Mouse (Mus musculus) kidney, postnatal 10 days (tissue): ENCODE results near the gene Copb1.
A peak's percentile ranks its signal among the peaks of the same experiment; 100 is the strongest.

Source experiments
- DNase-seq: peaks from one replicate; pipeline ENCODE4 v3.0.0; 2021; ENCODE audit warnings: mixed read lengths

Gene Copb1

DNA sequence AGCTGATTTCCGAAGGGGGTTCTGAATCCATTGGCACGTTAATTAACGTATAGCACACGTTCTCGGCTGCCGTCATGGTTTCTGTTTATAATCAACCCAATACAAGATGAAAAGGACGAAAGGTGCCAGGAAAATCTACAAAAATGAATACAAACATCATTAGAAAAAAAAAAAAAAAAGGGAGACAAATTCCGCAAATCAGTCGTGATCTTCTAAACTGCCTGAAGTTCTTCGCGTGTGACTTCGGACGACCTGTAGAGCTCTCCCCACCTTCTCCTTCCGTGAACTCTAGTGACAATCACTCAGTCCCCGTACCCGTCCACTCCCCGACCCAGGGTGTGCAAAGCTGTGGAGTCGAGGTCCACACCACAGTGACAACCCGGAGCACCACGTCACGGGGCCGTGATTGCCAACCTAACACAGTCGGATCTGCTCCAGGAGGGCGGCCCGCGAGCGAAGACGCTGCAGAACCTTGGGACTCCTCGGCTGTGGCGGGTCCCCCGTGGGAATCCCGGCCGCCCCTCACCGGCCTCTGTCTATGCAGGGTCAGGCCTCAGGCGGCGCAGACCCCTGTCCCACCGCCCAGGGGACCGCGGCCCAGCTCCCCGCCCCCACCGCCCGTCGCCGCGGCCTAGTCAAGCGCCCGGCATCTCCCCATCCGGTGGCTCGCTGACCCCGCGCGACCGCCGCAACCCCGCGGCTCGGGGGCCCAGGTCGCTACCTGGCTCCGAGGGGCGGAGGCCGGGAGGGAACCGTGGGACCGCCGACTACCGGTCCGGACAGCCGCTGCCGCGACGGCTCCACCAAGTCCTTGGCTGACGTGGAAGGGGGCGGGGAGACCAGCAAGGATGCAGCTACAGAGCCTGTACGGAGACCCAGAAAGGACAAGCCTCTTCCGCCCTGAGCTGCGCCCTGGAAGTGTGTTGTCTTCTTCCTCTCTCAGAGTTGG, at the start of gene Copb1:
Copb1 (minus strand) TSS at position 827 of the 949 bp plus-strand sequence.
- peak; percentile 96 for DNase-seq

DNA sequence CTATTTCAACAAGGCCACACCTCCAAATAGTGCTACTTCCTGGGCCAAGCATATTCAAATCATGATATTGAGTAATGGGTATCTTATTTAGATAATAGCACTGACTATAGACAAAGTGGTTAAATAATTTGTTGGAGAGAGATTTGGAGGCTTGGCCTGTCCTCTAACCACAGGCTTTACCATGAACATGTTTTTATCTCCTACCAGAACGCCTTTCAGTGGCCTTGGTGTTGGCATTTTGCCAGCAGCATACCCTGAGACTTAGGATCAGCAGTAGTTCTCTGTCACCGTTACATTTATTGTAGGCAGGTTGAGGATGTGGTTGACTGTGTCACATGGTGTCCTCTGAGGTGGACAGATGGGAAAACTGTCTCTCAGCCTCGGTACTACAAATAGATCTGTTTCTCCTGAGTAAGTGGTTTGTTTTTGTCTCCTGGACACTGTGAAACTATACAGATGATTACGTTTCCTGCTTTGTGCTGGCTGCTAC, 46.8 kb upstream of the Copb1 start:
- DNase-seq = no peak

DNA sequence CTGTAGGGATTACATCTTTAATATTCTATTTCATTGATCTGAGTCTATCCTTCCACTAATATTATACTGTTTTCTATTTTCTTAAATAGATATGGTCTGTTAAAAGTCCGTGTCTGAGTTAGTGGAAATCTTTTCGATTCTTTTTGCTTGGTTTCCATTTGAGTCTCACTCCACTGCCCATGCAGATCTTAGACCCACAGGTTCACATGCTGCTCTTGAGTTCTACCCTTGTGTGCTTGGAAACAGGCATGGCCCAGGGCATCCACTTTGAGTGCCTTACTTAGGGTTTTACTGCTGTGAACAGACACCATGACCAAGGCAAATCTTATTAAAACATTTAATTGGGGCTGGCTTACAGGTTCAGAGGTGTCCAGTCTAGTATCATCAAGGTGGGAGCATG, 46.3 kb upstream of the Copb1 start:
- no peak for DNase-seq

DNA sequence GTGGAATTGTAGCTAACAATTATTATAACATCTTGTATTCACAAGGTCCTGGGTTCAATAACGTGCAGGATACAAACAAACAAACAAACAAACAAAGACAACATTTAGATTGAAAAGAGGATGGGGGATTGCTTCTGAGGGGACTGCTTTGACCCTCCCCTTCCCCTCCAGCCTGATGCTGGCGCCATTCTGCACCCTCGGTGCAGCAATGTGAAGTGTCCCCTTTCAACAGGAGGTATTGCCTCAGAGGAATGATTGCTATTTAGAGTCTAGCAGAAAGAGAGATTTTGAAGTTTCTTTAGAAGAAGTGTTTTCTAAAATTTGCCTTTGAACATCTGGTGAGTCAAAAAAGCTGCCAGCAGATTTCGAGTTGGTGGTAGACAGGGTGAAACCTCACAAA, 44.7 kb upstream of the Copb1 start:
- DNase-seq = no peak

DNA sequence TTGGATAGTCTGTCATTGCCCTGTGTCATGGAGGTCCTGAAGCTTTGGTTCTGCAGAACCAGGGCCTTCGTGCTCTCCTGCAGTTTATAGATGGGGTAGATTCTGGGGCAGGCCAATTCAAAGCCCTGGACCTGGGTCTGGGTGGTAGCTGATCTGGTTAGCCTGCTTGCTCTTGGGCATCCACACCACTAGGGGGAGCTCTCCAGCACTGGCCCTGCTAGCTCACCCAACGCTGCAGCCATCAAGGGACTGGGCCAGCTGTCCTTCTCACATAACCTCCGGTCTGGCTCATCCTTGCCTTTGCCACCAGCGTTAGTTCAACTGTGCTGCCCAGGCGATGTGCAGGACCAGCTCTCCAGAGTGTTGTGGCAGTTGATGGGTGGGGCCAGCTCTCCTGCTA, 40.2 kb upstream of the Copb1 start:
- DNase-seq = no peak

DNA sequence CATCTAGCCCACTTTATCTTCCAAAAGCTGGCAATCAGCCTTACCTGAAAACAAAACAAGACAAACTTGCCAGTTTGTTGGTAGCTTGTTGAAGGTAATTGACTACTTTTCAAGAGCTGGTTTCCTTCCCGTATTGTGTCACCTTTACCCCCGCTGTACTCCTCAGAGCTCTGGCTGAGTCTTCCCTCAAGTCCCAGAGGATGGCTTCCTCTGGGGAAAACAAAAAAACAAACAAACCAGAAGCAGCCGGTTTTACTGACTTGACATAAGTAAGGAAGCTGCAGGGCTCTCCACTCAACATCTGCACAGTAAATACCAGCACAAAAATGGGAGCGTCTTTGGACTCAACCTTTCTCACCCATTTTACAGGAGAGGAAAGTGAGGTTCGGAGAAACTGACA, 39.4 kb upstream of the Copb1 start:
- no peak for DNase-seq

DNA sequence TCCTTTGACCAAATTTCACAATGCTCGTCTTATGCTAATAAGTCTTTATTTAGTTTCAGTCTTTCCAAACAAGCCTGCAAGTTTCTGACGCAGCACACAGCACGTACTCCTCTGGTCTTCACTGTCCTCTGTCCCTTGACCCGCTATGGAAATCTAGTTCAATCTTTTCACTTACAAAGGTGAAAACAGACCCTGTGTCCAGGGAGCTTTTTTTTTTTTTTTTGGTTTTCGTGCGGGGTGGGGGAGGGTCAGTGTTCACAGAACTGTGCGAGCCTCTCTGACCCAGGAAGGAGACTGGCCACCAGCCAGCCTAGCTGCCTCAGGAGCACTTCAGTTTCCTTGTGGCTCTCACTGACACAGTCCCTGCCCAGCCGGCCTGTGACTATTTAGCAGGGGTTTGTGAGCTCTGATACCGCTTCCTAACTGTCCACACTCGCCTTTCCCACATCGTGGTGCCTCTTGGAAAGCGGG, 38.0 kb upstream of the Copb1 start:
- peak; percentile 87 for DNase-seq

DNA sequence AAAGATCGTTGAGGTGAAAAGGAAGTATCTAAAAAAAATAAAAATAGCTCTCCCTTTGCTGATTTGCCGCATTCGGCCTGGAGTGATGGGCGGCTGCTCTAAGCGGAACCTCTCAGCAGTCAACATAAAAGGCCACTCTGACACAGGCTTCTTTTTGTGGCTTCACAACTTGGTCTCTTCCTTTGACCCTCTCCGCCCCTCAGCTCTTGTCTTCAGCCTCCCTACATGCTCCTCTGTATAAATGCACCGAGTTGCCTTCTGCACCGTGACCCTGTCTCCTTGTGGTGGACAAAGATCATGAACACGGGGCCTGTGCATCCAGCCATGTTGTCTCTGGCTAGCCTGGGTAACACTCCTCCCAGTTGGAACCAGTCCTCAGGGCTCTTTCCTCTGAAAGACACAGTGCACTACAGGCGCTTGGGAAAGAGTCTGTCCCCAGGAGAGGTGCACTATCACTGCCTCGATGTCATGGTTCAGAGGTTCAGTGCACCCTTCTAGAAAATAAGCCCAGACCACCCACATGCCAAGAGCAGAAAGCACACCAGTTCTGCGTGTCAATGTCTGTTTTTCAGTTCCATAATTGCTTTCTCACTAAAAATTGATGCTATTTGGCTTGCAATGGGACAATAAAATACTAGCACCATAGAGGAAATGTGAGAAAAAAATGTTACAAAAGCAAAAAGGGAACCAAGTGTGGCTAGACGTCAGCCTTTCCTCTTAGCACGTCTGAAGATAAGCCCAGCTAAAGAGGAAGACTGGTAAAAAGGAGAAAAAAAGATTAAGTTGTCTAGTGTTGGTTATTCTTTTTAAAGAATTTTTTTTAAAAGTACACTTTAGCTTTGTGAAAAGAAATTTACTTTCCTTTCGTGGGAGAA, 37.2 kb upstream of the Copb1 start:
- DNase-seq = peak; percentile 56

DNA sequence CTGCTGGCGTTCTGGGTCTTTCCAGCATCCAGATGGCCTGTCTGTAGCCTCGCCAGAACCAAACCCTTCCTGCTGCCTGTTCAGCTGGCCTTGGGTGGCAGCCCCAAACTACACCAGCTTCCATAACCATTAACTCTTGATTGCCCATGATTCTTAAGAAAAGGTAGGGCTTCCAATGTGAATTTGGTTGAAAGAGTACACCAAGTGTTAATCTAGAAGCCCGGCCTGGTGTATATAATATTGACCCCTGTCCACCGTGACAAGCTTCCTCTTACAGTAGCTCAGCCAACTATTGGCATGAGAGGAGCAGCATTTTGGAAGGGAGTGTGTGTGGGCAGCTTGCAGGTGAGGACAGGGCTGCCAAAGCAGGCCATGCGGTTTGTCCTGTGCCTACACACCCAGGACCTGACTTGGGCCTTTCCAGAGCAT, 35.6 kb upstream of the Copb1 start:
- DNase-seq = no peak

DNA sequence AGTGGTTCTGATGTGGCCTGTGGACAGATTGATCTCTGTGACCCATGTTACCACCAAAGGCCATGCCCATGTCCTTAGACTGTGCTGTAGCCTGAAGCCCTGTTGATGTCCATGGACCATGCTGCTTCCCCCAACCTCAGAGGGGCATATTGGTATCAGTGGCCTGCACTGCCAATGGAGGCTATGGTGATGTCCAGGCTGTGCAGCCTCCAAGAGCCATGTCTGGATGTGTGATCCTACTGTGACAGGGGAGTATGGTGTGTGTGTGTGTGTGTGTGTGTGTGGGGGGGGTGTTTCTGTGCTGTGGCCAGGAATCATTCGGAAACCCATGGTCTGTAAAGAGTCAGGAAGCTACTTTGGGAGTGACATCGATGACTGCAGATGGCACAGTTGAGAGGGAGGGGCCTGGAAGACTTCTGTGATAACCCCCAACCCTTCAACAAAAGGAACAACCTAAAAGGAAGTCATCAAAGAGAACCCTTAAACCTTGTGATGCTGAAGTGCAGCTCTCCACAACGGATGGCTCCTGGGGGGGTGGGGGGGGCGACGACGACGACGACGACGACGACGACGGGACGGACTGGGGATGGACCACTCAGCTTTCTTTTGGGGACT, 29.9 kb upstream of the Copb1 start:
- no peak for DNase-seq

DNA sequence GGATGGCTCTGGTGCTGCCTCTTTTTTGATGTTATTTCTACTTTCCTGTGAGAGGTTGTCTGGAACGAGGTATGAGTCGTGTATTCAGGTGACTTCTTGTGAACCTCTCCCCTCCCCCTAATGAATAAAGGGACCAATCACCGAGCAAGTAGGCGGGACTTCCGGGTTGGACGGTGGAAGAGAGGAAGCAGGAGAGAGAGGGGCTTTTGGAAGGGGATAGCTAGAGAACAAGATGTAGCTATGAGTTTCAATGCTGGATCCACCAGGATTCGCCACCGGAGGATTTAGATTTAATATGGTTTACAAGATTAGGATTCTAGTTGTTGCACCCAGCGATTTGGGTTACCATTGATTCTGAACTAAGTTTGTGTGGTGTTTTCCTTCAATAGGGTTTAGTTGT, 28.5 kb upstream of the Copb1 start:
- no peak for DNase-seq

DNA sequence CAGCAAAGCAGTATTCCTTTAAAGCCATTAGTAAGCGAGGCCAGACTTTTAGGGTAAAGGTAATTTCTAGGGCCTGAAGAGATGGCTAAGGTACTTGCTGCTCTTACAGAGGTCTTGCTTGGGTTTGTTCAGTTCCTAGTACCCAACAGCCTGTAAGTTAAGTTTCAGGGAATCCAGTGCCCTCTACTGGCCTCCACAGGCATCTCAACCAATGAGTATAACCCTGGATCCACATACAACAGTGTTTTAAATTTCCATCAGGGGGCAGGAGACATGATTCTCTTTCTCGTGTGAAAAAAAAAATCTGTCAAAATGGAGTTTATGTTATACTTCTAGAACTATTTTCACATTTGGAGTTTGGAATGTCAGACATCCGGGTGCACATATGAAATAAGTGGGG, 27.2 kb upstream of the Copb1 start:
- DNase-seq = peak; percentile 43

DNA sequence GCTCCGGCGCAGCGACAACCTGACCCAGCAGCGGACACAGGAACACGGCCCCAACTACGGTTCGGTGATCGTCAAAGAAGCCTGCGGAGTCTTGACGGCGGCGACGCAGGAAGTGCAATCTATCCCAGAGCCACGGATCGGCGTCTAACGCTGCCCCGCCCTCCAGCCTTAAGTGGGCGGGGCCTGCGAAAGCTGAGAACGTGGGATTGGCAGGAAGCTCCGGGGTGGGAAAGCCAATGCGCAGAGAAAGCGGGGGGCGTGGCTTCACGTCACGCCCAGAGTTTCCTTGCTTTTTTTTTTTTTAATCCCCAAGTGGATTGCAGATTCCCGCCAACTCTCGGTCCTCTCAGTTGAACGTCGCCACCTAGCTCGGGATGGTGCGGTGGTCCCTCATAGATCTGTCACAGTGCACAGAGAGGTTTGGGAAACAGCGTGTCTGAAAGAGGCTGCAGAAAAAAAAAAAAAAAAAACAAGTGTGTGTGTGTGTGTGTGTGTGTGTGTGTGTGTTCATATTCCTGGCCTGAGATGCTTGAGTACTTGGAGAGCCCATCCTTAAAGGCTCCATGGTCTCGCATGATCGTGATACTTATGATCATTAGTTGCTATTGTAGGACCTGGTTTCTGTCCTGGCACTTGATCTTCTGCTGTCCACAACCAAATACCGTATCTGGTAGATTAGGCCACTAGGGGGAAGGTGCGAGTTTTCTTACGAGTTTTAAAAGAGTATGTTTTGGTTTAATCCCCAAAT, 21.7 kb upstream of the Copb1 start, which contains the start of gene Psma1:
Psma1 (minus strand) TSS at position 114 of the 748 bp plus-strand sequence.
- DNase-seq = peak; percentile 98

DNA sequence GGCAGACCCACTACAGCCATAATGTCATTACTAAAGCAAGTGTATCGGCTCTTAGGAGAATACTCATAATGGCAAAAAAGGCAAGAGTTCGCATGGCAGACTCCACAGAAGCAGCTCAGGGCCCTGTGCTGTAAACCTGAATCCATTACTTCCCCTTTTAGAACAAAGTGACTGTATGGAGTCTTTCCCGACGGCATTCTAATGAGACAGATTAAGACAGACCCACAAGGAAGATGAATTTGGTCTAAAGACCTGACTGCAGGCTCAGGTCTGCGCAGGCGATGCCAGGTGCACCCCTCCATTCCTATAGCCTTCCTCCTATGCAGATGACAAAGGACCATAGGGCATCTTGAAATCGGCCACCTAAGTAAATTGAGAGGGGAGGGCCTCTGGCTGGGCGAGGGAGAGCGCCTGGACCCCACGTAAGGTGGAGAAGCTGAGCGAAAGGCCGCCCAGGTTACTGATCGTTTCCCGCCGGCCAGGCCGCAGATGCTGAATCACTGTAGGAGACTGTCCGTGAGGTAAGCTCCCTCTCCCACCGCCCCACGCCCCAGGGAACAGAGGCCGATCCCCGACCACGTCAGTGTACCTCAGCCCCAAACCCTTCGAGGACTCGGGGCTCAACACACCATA, 21.0 kb upstream of the Copb1 start:
- DNase-seq = no peak

DNA sequence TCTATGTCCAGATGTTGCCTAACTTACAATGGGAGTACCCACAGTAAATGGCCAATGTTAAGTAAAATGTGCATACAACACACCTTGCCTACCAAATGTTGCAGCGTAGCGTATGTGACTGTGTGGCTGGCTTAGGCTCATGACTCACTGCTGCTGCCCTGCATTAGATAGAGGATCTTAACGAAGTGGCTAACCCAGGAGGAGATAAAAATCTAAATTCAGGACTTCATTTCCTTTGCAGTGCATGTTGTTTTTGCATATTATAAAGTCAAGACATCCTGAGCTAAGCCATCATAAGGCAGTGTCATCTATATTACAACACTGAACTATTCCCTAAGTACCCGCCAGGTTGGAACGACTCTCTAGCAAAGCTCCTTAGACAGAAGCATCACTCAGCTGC, 13.9 kb upstream of the Copb1 start:
- DNase-seq = no peak

DNA sequence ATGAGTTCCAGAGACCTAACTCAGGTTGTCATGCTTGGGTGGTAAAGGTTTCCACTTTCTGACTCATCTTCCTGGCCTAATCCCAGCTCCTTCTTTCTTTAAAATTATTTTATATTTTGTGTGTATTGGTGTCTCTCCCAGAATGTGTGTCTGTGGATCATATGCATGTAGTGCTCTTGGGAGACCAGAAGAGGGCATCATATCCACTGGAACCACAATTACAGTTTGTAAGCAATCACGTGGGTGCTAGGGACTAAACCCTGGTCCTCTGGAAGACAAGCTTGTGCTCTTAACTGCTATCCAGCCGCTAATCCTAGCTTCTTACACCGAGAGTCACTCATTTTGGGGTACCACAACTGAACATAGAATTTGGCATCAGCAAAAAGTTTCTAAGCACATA, 2.8 kb downstream of the Copb1 start:
- DNase-seq = no peak

DNA sequence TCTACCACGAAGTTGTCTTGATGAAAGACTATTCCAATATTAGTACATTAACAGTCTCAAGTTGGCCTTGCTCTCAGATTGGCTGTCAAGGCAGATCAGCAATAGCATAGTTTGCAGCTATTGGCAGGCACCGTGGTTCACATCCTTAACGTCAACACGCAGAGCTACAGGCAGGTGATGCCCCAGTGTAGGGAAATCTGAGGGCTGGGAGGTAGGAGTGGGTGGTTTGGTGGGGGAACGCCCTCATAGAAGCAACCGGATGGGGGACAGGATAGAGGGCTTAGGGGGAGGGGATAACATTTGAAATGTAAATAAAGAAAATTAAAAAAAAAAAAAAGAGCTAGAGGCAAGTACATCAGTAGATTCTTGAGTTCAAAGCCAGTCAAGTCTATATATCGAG, 20.5 kb downstream of the Copb1 start:
- no peak for DNase-seq

DNA sequence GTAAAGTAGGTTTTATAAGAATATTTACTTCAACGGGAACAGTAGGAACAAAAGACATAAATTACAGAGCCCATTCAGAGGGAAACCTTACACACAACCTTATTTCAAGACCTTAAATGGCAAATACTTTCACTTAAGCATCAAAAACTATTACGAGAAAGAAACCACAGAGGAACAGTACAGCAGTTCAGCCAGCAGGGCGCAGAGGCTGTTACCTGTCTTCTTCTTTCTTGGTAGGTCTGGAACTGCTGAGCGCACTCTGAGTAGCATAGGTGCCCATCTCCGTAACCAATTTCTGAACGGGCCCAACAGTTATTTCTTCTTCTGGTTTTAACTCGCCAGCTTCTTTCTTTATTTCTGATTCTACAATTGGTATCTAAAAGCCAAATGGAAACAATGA, 21.5 kb downstream of the Copb1 start:
- no peak for DNase-seq

DNA sequence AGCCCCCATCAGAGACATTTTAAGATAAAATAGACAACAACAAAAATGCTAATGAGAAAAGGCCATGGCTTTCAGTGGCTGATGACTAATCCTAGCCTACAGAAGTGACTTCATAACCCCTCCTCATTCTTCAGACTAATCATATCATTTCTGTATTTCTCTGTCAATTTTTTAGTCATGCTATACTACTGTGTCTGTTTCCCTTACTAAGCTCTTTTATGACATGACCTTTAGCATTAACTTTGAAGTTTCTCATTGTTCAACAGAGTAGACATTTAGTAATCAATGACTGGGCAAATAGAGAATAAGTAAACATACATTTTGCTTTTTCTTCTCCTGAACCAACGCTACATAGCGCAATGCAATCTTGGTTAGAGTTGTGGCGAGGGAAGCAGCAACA, 22.7 kb downstream of the Copb1 start:
- no peak for DNase-seq

DNA sequence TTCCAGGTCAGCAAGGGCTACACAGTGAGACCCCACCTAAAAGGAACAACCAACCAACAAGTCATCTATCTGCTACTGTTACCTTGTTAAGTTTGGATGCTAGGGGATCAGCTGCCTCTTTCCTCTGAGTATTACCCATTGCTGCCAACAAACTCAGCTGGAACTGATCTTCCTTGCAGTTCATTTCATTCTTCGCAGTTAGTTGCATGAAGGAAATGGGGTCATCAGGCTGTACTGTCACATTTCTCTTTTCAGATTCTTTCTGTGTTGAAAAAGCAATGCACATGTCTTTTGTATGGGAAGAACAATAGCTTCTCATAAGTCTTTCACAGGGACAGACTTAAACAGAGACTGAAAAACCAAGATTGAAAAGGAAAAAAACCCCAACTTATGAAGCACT, 28.0 kb downstream of the Copb1 start:
- no peak for DNase-seq

DNA sequence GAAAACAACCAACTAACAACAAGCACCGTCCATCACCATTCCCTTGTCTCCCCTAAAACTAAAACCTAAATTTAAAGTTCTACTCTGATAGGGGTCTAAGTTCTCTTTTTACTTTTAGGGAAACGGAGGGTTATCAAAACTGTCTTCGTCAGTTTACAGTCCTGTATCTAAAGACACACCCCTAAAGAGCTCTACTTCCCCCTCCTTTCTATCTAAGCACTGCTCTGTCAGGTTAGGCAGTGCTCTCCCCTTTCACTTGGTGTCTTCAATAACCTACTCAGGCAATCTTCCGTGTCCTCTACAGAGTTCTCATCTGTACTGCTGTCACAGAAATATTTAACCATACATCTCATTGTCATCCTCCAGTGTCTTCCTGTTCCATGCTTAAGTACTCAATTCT, 34.1 kb downstream of the Copb1 start:
- DNase-seq = no peak

DNA sequence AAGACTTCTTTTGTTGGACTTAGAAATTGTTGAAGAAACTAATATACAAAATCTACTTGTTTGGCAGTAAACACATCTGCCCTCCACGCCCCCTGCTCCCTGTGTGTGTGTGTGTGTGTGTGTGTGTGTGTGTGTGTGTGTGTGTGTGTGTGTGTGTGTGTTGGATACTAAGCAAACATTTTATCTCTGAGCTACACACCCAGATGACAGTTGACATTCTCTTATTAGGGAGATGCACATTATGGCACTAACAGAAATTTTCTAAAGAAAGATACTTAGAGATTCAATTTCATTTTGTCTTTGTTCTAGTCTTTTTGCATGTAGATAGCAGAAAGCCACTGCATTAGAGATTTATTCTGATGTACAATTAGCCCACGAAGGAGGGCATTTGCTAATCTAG, 37.6 kb downstream of the Copb1 start:
- DNase-seq = no peak
